Mouse (Mus musculus): ENCODE results near the gene Klhl35. TPM values are rescaled to one million over a fixed set of nuclear protein-coding genes. Genes with fewer than 3 reads are reported as not detected.

The Klhl35 gene
- total RNA-seq, 2 experiments from 2014 or later = not detected

- intact Hi-C loops (cut with DNase I) = loop anchor here (1.0 to 5.0 kb wide), 3 partner anchors 75 to 203 kb away; no protein-coding TSS in a partner anchor
- peak; percentile 67 to 77 for DNase-seq
Observed at GRCm38 (mm10) chr7:99450703-99451102, 15.1 kb upstream of the Klhl35 start.

DNA sequence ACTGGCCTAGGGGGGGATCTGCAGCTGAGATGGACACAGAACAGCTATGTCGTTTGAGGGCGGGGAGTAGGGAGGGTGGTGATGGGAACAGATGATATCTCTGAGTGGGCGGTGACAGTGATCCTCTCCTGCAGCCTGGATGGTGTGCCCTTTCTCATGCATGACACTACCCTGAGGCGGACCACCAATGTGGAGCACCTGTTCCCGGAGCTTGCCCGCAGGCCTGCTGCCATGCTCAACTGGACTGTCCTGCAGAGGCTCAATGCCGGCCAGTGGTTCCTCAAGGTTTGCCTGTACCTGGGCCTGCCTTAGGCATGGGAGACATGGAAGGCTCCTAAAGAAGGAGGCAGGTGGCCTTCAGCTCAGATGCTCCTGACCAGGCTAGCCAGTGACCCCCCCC, 12.9 kb upstream of the Klhl35 start:
- intact Hi-C loops (cut with DNase I) = loop anchor here (5.0 kb wide), 1 partner anchor 206 kb away; no protein-coding TSS in a partner anchor
- DNase-seq = no peak

DNA sequence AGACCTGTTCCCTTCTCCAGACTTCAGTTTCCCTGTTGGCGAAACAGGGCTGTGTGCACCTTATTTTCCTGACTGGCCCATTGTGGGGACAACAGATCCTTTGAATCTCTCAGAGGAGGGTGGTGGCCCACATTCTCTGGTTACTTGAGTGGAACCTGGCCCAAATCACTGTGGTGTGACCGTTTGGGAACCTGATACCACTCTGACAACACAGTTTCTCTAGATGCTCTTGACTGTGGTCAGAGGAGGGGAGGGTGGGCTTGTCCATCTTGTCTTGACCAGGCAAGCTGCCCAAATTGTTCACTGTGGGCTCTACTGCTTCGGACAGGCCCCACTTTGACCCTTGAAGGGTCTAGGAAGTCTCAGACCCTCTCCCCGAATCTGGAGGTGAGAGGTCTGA, 11.8 kb upstream of the Klhl35 start:
- intact Hi-C loops (cut with DNase I) = loop anchor here (5.0 kb wide), 1 partner anchor 207 kb away; no protein-coding TSS in a partner anchor
- DNase-seq = no peak

DNA sequence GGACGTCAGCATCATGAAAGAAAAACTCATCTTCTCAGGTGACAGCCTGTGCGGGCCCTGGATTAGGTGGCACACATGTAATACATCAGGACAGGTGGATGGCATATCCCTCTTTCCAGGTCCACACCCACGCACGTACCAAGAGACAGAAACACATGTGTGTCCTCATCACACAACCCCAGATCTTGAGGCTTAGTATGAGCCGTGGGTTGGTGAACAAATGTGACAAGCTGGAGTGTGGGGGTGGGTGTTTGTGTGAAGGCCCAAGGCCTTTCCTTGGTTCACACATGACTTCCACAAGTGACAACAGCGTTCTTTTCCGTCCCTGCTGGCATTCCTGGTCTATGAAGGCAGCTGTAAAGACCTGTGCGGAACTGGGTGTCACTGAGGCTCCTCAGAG, 7.0 kb upstream of the Klhl35 start:
- intact Hi-C loops (cut with DNase I) = no loop called here
- DNase-seq = no peak

DNA sequence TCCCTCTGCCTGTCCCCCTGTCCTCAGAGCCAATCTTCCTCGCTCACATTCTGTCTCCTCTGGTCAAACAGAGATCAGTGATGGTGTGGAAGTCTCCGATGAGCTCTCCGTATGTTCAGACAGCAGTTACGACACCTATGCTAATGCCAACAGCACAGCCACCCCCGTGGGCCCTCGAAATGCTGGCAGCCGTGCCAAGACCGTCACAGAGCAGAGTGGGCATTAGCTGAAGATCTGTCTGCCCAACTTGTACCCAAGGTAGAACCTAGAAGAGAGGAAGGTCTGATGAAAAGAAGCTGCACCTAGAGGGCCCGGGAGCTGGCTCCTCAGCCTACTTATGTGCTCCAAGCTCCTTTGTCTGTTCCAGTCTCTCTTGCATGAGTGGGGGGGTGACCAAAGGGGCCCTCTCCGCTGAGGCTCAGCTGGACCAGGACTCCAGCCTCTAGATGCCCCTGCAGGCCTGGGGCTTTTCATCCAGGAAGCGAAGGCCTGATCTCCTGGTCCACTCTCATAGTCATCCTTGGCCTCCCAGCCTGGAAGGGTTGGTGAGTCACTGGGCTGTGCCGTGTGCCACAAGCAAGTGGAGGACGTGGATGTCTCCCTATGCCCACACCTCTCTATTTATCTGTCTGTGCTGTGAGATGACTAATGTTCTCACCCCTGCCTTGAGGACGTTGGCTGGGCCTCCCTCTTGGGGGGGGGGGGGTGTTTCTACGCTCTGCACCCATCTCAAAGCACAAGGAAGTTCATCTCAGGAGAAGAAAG, 5.7 kb upstream of the Klhl35 start:
- no peak for DNase-seq
- intact Hi-C loops (cut with DNase I) = no loop called here

DNA sequence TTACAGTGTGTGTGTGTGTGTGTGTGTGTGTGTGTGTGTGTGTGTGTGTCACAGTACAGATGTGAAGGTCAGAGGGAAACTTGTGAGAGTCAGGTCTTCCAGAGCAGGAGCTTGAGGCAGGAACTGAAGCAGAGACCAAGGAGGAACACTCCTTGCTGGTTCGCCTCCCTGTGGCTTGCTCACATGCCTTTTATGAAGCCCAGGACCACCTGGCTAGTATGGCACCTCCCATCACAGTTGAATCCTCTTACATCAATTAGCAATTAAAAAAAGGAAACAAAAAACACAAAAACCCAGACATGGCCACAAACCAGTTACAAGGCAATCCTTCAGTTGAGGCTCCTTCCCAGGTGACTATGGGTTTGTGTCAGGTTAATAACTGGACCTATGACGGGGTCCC, 2.7 kb upstream of the Klhl35 start:
- DNase-seq = no peak
- intact Hi-C loops (cut with DNase I) = no loop called here

- intact Hi-C loops (cut with DNase I) = no loop called here
- DNase-seq = peak; percentile 30 to 33
Observed at GRCm38 (mm10) chr7:99467916-99468282, 2.1 kb downstream of the Klhl35 start.

DNA sequence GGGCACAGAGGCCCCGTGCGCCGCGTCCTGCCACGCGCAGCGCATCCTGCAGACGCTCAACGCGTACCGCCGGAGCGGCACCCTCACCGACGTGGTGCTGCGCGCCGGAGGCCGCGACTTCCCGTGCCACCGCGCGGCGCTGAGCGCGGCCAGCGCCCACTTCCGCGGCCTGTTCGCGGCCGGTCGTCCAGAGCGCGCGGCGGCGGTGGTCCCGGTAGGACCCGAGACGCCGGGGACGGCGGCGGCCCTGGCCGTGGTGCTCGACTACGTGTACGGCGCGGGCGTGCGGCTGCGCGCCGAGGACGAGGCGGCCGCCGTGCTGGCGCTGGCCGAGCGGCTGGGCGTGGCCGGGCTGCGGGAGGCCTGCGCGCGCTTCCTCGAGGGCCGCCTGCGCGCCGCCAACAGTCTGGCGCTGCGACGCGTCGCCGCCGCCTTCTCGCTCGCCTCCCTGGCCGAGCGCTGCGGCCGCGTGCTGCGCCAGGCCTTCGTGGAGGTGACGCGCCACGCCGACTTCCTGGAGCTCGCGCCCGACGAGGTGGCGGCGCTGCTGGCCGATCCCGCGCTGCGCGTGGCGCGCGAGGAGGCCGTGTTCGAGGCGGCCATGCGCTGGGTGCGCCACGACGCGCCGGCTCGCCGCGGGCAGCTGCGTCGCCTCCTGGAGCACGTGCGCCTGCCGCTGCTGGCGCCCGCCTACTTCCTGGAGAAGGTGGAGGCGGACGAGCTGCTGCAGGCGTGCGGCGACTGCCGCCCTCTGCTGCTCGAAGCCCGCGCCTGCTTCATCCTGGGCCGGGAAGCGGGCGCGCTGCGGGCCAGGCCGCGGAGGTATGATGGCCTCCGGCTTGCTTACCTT, 2.7 kb downstream of the Klhl35 start:
- intact Hi-C loops (cut with DNase I) = no loop called here

GRCm38 (mm10) chr7:99469680-99470405, 4.0 kb downstream of the Klhl35 start:
- intact Hi-C loops (cut with DNase I) = no loop called here
- DNase-seq = peak in 1 of 2 experiments; percentile 17

More for the DNA sequence above, 2.7 kb downstream of the Klhl35 start:
- DNase-seq = peak; percentile 61 to 71

DNA sequence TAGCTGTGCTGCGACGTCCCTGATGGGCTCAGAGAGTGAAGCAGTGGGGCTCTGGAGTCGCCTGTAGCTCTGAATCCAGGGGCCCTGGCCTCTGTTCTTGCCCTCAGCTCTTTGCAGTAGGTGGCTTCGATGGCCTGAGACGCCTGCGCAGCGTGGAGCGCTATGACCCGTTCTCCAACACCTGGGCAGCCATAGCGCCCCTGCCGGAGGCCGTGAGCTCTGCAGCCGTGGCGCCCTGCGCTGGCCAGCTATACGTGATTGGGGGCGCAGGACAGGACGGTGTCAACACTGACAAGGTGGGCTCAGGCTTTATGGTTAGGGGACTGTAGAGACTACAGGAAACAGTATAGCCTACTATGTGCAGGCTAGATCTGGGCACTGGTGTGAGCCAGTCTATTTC, 5.8 kb downstream of the Klhl35 start:
- DNase-seq = no peak
- intact Hi-C loops (cut with DNase I) = no loop called here

- DNase-seq = no peak
- intact Hi-C loops (cut with DNase I) = no loop called here
Observed at GRCm38 (mm10) chr7:99473638-99474407, 8.0 kb downstream of the Klhl35 start.

DNA sequence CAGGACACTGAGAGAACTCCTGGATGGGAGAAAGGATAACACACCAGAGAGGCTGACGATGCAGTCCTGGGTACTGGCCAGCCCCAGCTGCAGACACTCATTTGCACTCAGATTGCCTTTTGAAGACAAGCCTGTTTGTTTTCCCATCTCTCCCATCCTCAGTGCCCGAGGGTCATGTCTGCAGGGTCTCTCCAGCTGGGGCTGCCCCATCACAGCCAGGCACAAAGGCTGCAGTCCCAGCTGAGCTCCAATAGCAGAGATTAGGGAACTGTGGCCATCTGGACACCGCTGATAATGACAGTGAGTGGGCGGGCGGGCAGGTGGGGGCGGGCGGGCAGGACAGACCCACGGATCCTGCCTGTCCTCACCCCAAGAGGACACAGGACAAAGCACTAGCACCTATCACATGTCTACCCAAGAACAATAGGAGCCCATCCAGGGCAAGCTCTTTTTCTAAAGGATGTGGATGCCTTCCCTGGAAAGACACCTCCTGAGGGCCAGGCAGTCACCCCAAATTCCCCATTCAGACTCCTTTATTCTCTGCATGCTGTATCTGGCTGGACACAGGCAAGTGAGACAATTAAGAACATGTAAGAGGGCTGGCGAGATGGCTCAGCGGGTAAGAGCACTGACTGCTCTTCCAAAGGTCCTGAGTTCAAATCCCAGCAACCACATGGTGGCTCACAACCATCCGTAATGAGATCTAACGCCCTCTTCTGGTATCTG, 9.2 kb downstream of the Klhl35 start:
- intact Hi-C loops (cut with DNase I) = no loop called here
- no peak for DNase-seq

DNA sequence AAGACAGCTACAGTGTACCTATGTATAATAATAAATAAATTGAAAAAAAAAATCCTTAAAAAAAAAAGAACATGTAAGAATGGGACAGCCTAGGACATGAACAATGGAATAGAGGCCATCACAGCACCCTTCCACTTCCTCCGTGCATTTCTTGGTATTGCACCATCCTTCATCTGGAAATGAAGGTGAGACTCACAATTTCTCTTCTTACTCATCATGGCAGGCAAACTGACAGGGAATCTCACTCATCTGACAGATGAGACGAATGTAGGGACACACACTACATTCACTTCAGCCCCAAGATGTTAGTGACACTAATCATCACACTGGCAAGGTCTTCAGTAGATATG, 9.7 kb downstream of the Klhl35 start:
- intact Hi-C loops (cut with DNase I) = no loop called here

GRCm38 (mm10) chr7:99476558-99477114, 10.8 kb downstream of the Klhl35 start:
- intact Hi-C loops (cut with DNase I) = no loop called here
- DNase-seq = no peak

More for the DNA sequence above, 9.7 kb downstream of the Klhl35 start:
- no peak for DNase-seq

DNA sequence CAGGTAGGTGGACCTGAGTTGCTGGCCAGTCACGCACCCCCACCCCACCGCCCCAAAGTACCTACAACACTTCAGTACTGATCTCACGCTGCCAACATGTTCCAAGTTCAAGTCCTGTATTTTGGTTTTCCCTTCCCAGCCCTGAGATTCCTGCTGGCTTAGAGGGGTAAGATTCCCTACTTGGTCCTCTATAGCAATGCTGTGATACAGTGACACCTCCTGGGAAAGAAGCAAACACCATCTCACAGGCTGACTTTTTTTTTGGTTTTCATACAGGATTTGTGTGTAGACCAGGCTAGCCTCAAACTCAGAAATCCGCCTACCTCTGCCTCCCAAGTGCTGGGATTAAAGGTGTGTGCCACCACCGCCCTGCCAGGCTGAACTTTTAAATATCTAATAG, 11.4 kb downstream of the Klhl35 start:
- DNase-seq = no peak
- intact Hi-C loops (cut with DNase I) = no loop called here

GRCm38 (mm10) chr7:99482637-99483036, 16.8 kb downstream of the Klhl35 start:
- intact Hi-C loops (cut with DNase I) = loop anchor here (5.0 to 10.0 kb wide), 2 partner anchors 380 to 492 kb away; partner anchors contain the start of gene Spcs2
- DNase-seq = no peak

- intact Hi-C loops (cut with DNase I) = loop anchor here (5.0 to 10.0 kb wide), 2 partner anchors 379 to 491 kb away; partner anchors contain the start of gene Spcs2
- DNase-seq = peak; percentile 89 to 94
Observed at GRCm38 (mm10) chr7:99483271-99483923, 17.6 kb downstream of the Klhl35 start, which contains the start of gene Rps3. Rps3 (minus strand) TSS chr7:99483738.

GRCm38 (mm10) chr7:99483924-99484319, 18.1 kb downstream of the Klhl35 start:
- no peak for DNase-seq

More at GRCm38 (mm10) chr7:99483924-99484319, 18.1 kb downstream of the Klhl35 start:
- intact Hi-C loops (cut with DNase I) = loop anchor here (5.0 to 10.0 kb wide), 2 partner anchors 378 to 491 kb away; partner anchors contain the start of gene Spcs2

Measured in heart, postnatal 36 days (tissue).